8 mouse cellular contexts compared by ENCODE assay signal in genomic region chr16:63872313-63872712, GRCm38 (mm10). TPM values are rescaled to one million over a fixed set of nuclear protein-coding genes. Genes with fewer than 3 reads are reported as not detected.
DNase-seq lines count a peak whose midpoint lies in the region; TF ChIP-seq lines count a peak whose summit lies in the region.
"Had no signal": no experiment of that assay in that cellular context is flagged by ENCODE, and none has a peak within 500 bp of the region (broad histone marks: within the 10 kb centered on the region; RNA-seq: fewer than 3 reads in every experiment).

No protein-coding gene starts in this region.

- H3K9ac ChIP-seq in ES-Bruce4 (ENCODE audit: low read depth, poor library complexity, severe bottlenecking): no peak overlapping the region

- no peak overlapping the region for H3K4me3 ChIP-seq in left cerebral cortex, adult 2 months
- no peak overlapping the region for H3K4me3 ChIP-seq in ES-Bruce4 (ENCODE audit: low read depth, low read length)
- H3K4me3 ChIP-seq: megakaryocyte, embryonic 14.5 days had no signal

- peak; percentile 97 for TF ChIP-seq CTCF in left cerebral cortex, adult 2 months (IDR thresholded peaks at IDR 0.05)
- TF ChIP-seq CTCF in ES-Bruce4 (IDR thresholded peaks at IDR 0.05; ENCODE audit: low read depth, low read length): peak; percentile 75

- H3K36me3 ChIP-seq in ES-Bruce4 (ENCODE audit: control insufficient read depth, insufficient read depth, low read length, poor library complexity, severe bottlenecking): no peaks in the 10 kb centered on the region

- intact Hi-C loops in left cerebral cortex, adult 2 months (cut with DNase I): loop anchor here (5.0 kb wide), 2 partner anchors 850 to 930 kb away; no protein-coding TSS in a partner anchor

- no peaks in the 10 kb centered on the region for H3K27me3 ChIP-seq in ES-Bruce4 (ENCODE audit: control insufficient read depth, insufficient read depth, low read length, poor library complexity, severe bottlenecking)
- H3K27me3 ChIP-seq: megakaryocyte, embryonic 14.5 days had no signal

- no peaks in the 10 kb centered on the region for H3K9me3 ChIP-seq in ES-Bruce4 (replicated peaks; ENCODE audit: control insufficient read depth, insufficient read depth, low read length, poor library complexity, severe bottlenecking)
- H3K9me3 ChIP-seq: megakaryocyte, embryonic 14.5 days had no signal

- no peak for TF ChIP-seq POLR2A in ES-Bruce4 (IDR thresholded peaks at IDR 0.05; ENCODE audit: insufficient read depth, low read length)

- H3K4me1 ChIP-seq in ES-Bruce4 (ENCODE audit: control insufficient read depth, insufficient read depth, low read length): no peaks in the 10 kb centered on the region
- H3K4me1 ChIP-seq: megakaryocyte, embryonic 14.5 days had no signal

- H3K27ac ChIP-seq in left cerebral cortex, adult 2 months: no peak overlapping the region
- H3K27ac ChIP-seq in ES-Bruce4 (ENCODE audit: insufficient read depth, low read length): no peak overlapping the region

- DNase-seq in left cerebral cortex, adult 2 months (ENCODE audit: extremely low spot score in 1 of 2, low spot score in 2 of 2): peak; percentile 18 to 26
- DNase-seq in left cerebral cortex, adult 8-10 months (ENCODE audit: low spot score in 2 of 2): no peak
- DNase-seq in R1 (ENCODE audit: low read depth, low spot score): peak; percentile 60
- peak; percentile 76 for DNase-seq in embryo, embryonic 10 days (ENCODE audit: low spot score)
- peak; percentile 19 for DNase-seq in lung, postnatal 14 days
- DNase-seq in B cell, adult 2 months: no peak

- TF ChIP-seq EP300 in ES-Bruce4 (IDR thresholded peaks at IDR 0.05; ENCODE audit: insufficient read depth, low read depth, low read length): no peak

RNA-seq across cellular contexts. Expression of gene Epha3, which starts 8.3 kb away (rescaled TPM):
- 10 to 100 TPM; 11.8 to 16.1 TPM for total RNA-seq in left cerebral cortex, adult 2 months (2021)
- 10 to 100 TPM in 2 of 4 experiments, 1 to 10 TPM in 2; 8.6 to 10.9 (median 9.7) TPM for total RNA-seq in left cerebral cortex, adult 8-10 months (2022)
- 0.40 TPM in 1 of 2 replicates, not detected in the other for polyA plus RNA-seq in ES-Bruce4 (2011; ENCODE audit: insufficient read depth, insufficient read length, low read depth, missing spikeins)

Comparison
In these comparisons a context has a peak if more than half of its experiments do, and no peak if none do; other contexts are left out.
1. DNase-seq: peak in left cerebral cortex, adult 2 months (2 of 2), R1 (single experiment), embryo, embryonic 10 days (single experiment) and lung, postnatal 14 days (single experiment); none in left cerebral cortex, adult 8-10 months (0 of 2) and B cell, adult 2 months (0 of 2).